Mouse (Mus musculus) gastrocnemius, postnatal 25 days (tissue): Measurements from ENCODE around the gene Bub3. TPM values are rescaled to one million over a fixed set of nuclear protein-coding genes. Genes with fewer than 3 reads are reported as not detected.

Experiments used
- DNase-seq: peaks from one replicate; pipeline ENCODE4 v3.0.0; 2022
- long read RNA-seq, 2 experiments: library from polyadenylated mRNA; stranded (forward); transcript quantifications; one replicate each; pipeline ENCODE4 v2.0.0; 2021
- total RNA-seq, 2 experiments: library from RNA; stranded (reverse); gene quantifications; 1 replicate in 1 of 2; 2 replicates in 1 of 2; pipeline ENCODE4 v1.2.3; 2021

The Bub3 gene
- 10 to 100 TPM; 28.9 to 32.8 TPM for total RNA-seq
- long read RNA-seq, experiment 1, transcript Bub3-201 (8 exons, 2,218 nt), result major isoform, 54 of 58 reads
- long read RNA-seq, experiment 1, partial matches to known transcripts, result 2 of 58 reads
- long read RNA-seq, experiment 1, other reads (novel, unspliced or antisense), result 2 of 58 reads
- long read RNA-seq, experiment 2, transcript Bub3-201 (8 exons, 2,218 nt), result major isoform, 61 of 67 reads
- long read RNA-seq, experiment 2, partial matches to known transcripts, result 3 of 67 reads
- long read RNA-seq, experiment 2, other reads (novel, unspliced or antisense), result 3 of 67 reads

- DNase-seq, result peak; percentile 92
These were observed at the start of gene Bub3 for GRCm38 (mm10) chr7:131559986-131560696. Gene Bub3 (plus strand): TSS chr7:131560222.

GRCm38 (mm10) chr7:131539979-131540378, 20.0 kb upstream of the Bub3 start:
- peak; percentile 54 for DNase-seq

- no peak for DNase-seq
These were observed 18.6 kb upstream of the Bub3 start for GRCm38 (mm10) chr7:131541184-131542114.

GRCm38 (mm10) chr7:131542115-131542871, 17.7 kb upstream of the Bub3 start, which contains the start of gene Hmx3:
Gene Hmx3 (plus strand): TSS chr7:131542867.
- no peak for DNase-seq

GRCm38 (mm10) chr7:131542872-131543622, 17.0 kb upstream of the Bub3 start:
- DNase-seq, result no peak

GRCm38 (mm10) chr7:131543623-131544481, 16.2 kb upstream of the Bub3 start:
- DNase-seq, result no peak

- no peak for DNase-seq
These were observed 15.2 kb upstream of the Bub3 start for GRCm38 (mm10) chr7:131544871-131545270.

GRCm38 (mm10) chr7:131545701-131546385, 14.2 kb upstream of the Bub3 start:
- DNase-seq, result no peak

GRCm38 (mm10) chr7:131546423-131546822, 13.6 kb upstream of the Bub3 start:
- DNase-seq, result no peak

- DNase-seq, result no peak
These were observed 12.5 kb upstream of the Bub3 start for GRCm38 (mm10) chr7:131547481-131547880.

GRCm38 (mm10) chr7:131548473-131548872, 11.5 kb upstream of the Bub3 start, which contains the start of gene Hmx2:
Gene Hmx2 (plus strand): TSS chr7:131548773.
- DNase-seq, result no peak

- no peak for DNase-seq
These were observed 8.6 kb upstream of the Bub3 start for GRCm38 (mm10) chr7:131551471-131551870.

GRCm38 (mm10) chr7:131551931-131552741, 7.9 kb upstream of the Bub3 start:
- DNase-seq, result no peak

GRCm38 (mm10) chr7:131552781-131553180, 7.2 kb upstream of the Bub3 start:
- no peak for DNase-seq

GRCm38 (mm10) chr7:131553771-131554175, 6.2 kb upstream of the Bub3 start:
- no peak for DNase-seq

- no peak for DNase-seq
These were observed 5.5 kb upstream of the Bub3 start for GRCm38 (mm10) chr7:131554341-131555180.
